Mouse (Mus musculus) embryo, embryonic 9.5 days (tissue): Measurements from ENCODE around the gene Ptcd2.
A peak's percentile ranks its signal among the peaks of the same experiment; 100 is the strongest.
"Not testable (repeated sequence)": the region's sequence is repeated elsewhere in the genome, so short reads cannot be mapped to it uniquely, and the experiment has no call there.

ENCODE experiments used
- DNase-seq: peaks from one replicate; pipeline ENCODE4 v3.0.0-alpha.2; 2017; ENCODE audit errors: extremely low spot score

Gene Ptcd2

GRCm38 (mm10) chr13:99355861-99356260, 11.4 kb upstream of the Ptcd2 start:
- DNase-seq, result no peak

GRCm38 (mm10) chr13:99355072-99355471, 10.6 kb upstream of the Ptcd2 start:
- no peak for DNase-seq

- no peak for DNase-seq
Measured at GRCm38 (mm10) chr13:99353490-99353851, 9.0 kb upstream of the Ptcd2 start.

- peak; percentile 93 for DNase-seq
Measured at GRCm38 (mm10) chr13:99352758-99353489, 8.4 kb upstream of the Ptcd2 start.

GRCm38 (mm10) chr13:99351596-99351995, 7.1 kb upstream of the Ptcd2 start:
- DNase-seq, result no peak

GRCm38 (mm10) chr13:99351186-99351585, 6.7 kb upstream of the Ptcd2 start:
- DNase-seq, result no peak

DNA sequence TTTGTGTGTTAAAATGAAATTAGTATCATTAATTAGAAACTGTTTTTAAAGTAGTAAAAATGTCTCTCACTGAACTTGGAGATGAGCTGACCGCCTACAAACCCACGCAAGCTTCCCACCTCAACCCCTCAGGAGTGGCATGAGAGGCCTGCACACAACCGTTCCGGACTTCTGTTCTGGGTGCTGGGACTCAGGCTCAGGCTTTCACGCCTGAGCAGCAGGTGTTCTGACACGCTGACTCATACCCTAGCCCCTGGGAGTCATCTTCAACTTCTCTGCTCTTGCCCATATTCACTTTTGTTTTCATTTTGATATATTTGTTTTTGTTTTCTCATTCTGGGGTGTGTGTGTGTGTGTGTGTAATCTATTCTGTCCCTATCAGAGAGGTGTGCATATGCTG, 5.5 kb upstream of the Ptcd2 start:
- no peak for DNase-seq

GRCm38 (mm10) chr13:99343876-99344598, 468 bp downstream of the Ptcd2 start:
- DNase-seq, result no peak

DNA sequence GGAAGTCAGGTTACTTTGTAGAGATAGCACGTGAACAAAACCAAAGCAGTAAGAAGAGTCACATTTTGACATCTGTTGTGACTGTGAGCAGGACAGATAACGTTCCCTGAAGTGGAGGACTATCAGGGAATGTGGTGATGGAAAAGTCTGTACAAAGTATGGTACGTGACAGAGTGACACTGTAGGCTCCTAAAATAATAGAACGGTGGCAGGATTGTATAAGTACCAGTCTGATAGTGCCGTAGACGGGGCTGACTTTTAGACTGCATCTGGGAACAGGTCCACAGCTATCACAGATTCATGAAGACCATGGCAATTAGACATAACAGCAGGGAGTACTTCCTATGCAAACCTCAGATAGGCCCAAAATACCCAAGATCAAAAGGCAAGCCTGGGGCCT, 3.0 kb downstream of the Ptcd2 start:
- DNase-seq, result no peak

- DNase-seq, result no peak
Measured at GRCm38 (mm10) chr13:99337510-99337909, 7.0 kb downstream of the Ptcd2 start.

DNA sequence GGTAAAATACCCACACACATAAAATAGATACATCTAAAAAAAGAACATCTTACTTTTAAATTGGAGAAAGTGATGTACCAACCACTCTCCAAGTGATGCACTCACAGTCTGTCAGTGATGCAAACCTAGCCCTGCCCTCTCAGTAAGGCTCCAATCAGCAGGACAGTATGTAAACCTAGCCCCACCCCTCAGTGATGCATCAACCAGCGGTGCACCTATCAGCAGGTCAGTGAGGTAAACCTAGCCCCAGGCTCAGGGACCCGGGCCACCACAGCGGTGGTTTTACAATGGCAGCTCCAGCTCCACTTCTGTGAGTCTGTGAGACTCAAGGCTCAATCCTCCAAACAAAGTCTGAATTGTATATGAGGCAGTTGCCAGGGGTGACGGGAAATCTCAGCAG, 13.2 kb downstream of the Ptcd2 start:
- DNase-seq, result no peak

- not testable (repeated sequence) for DNase-seq
Measured at GRCm38 (mm10) chr13:99324337-99324685, 20.2 kb downstream of the Ptcd2 start.

GRCm38 (mm10) chr13:99323632-99324336, 20.7 kb downstream of the Ptcd2 start:
- no peak for DNase-seq

- DNase-seq, result not testable (repeated sequence)
Measured at GRCm38 (mm10) chr13:99322915-99323314, 21.6 kb downstream of the Ptcd2 start.

DNA sequence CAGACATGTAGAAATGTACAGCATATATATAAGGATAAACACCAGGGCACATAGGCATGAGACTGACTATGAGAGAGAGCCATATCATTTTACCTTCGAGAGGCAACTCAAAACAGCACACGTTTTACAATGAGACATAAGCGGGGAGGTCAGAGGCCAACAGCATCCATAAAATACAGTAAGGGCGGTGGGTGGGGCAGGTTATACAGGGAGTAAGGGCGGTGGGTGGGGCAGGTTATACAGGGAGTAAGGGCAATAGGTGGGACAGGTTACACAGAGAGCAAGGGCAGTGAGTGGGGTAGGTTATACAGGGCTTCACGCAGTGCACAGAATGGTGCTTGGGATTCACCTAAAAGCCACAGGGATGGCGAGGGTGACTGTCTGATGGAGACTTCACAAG, 24.1 kb downstream of the Ptcd2 start:
- DNase-seq, result no peak

DNA sequence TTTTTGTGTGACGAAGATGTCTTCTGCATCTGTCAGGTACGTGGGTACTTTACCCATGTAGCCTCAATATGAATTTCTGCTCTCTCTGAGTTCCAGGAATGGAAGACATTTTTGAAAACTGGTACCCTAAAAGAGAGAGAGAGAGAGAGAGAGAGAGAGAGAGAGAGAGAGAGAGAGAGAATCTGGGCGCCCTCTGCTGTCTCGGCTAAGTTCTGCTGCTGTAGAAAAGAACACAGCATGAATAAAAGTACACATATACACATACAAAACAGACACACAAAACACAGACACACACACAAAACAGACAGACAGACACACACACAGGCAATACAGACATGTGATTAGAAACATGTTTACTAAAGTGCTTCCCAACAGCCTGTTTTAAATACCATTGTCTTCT, 27.4 kb downstream of the Ptcd2 start:
- peak; percentile 35 for DNase-seq

GRCm38 (mm10) chr13:99316366-99316765, 28.1 kb downstream of the Ptcd2 start:
- no peak for DNase-seq

DNA sequence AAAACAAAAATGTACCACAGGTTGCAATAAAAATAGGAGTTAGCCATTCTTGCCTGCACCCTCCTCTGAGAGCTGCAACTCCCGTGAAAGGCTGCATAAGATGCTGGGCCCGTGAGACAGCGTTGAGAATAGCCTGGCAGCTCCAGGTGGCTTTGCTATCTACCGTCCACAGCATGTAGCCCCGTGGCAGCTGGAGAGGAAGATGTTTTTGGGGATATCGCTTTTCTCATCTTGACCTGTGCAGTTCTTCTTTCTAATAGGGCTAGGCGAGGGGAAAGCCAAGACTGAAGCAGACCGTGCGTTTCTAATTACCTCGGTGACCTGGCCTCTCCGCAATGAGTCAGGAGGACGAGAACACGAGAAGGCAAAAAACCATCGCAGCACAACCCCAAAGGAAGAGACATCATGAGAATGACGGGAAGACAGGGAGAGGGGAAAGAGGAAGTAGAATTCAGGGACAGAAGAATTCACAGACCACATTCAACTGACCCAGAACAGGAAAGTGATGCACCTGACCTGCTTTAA, 29.8 kb downstream of the Ptcd2 start:
- DNase-seq, result no peak

DNA sequence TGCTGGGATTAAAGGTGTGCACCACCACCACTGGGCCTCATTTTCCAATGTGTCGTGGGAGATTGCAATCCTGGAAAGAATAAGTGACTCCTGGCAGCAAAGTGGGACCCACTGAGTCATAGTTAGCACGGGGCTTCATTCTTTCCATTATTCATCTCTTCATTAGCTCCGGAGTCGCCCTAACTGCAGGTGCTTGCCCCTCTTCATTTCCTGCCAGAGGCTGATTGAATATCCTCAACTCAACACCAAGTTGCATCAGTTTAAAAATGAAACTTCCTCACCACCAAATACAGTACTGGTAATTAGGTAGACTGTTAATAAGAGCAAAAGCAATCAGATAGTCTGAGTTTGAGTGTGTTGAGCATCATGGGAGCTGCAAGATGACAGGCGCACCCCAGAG, 30.4 kb downstream of the Ptcd2 start:
- no peak for DNase-seq

DNA sequence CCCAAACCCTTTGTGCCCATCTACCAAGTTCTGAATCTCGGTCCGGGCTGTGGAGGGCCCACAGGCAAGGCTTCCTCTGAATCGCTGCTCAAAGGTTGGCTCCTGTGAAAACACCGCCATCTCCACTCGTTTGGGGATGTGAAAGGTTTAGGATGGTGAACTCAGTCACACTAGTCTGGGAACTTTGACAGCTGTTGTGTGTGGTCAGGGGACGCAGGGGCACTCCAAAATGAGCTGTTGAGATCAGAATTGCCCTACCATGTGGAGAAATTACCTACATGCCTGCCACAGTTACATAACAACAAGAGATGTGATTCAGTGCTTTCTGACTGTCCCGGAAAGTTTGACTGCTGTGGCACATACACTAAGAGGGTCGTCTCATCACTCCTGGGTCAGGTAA, 36.1 kb downstream of the Ptcd2 start:
- no peak for DNase-seq

DNA sequence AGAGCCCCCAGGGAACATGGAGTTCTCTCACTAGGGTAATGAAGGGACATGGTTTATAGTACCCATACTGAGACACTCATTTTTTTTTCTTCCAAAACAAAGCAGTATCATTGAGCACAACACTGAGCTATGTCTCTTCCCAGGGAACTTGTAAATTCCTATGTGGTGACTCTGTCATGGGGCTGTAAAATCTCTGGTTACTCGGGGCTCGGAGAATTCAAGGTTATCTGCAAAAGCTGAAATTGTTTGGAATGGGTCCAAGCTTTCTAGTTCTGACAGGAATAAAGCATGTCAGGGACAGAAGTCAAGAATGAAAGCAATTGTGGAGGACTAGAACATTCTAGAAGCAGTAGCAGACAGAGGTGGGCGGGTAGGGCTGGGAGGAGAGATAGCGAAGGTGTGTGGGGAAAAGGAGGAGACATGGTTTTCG, 36.6 kb downstream of the Ptcd2 start:
- no peak for DNase-seq

- DNase-seq, result no peak
Measured at GRCm38 (mm10) chr13:99306164-99306563, 38.3 kb downstream of the Ptcd2 start.

DNA sequence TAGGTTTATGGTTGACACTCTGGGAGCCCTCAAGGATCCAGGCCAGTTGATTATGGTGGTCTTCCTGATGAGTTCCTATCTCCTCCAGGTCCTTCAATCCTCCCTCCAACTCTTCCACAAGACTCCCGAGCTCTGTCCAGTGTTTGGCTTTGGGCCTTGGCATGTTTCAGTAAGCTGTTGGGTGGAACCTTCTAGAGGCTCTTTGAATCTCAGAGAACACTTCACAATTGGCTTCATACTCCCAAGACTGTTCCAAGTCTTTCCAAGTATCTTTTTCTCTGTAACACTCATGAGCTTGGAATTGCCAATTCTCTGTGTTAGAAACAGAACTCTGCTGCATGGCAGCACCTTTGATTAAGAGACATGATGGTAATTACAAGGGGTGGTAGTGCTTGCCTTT, 39.3 kb downstream of the Ptcd2 start:
- DNase-seq, result no peak
